Mouse (Mus musculus): ENCODE data around the gene Tbc1d22a.
"Not testable (repeated sequence)": the region's sequence is repeated elsewhere in the genome, so short reads cannot be mapped to it uniquely, and the experiment has no call there.

The Tbc1d22a gene

GRCm38 (mm10) chr15:86203292-86203793, 10.9 kb upstream of the Tbc1d22a start:
- no peak for DNase-seq (ENCODE audit: low spot score in 2 of 2)

- no peak for DNase-seq (ENCODE audit: low spot score in 2 of 2)
Observed at GRCm38 (mm10) chr15:86203942-86204561, 10.2 kb upstream of the Tbc1d22a start.

- DNase-seq (ENCODE audit: low spot score in 2 of 2), result no peak
Observed at GRCm38 (mm10) chr15:86205300-86205699, 9.0 kb upstream of the Tbc1d22a start.

GRCm38 (mm10) chr15:86206385-86206784, 7.9 kb upstream of the Tbc1d22a start:
- no peak for DNase-seq (ENCODE audit: low spot score in 2 of 2)

- DNase-seq (ENCODE audit: low spot score in 2 of 2), result not testable (repeated sequence)
Observed at GRCm38 (mm10) chr15:86212193-86212592, 2.1 kb upstream of the Tbc1d22a start.

- no peak for DNase-seq (ENCODE audit: low spot score in 2 of 2)
Observed at GRCm38 (mm10) chr15:86214549-86215201, 416 bp downstream of the Tbc1d22a start.

GRCm38 (mm10) chr15:86216641-86217040, 2.4 kb downstream of the Tbc1d22a start:
- DNase-seq (ENCODE audit: low spot score in 2 of 2), result not testable (repeated sequence)

GRCm38 (mm10) chr15:86219534-86220228, 5.4 kb downstream of the Tbc1d22a start:
- DNase-seq (ENCODE audit: low spot score in 2 of 2), result no peak

- DNase-seq (ENCODE audit: low spot score in 2 of 2), result no peak
Observed at GRCm38 (mm10) chr15:86220229-86220630, 6.0 kb downstream of the Tbc1d22a start.

- no peak for DNase-seq (ENCODE audit: low spot score in 2 of 2)
Observed at GRCm38 (mm10) chr15:86220715-86221114, 6.5 kb downstream of the Tbc1d22a start.

- no peak for DNase-seq (ENCODE audit: low spot score in 2 of 2)
Observed at GRCm38 (mm10) chr15:86221369-86221768, 7.1 kb downstream of the Tbc1d22a start.

GRCm38 (mm10) chr15:86221901-86222300, 7.6 kb downstream of the Tbc1d22a start:
- DNase-seq (ENCODE audit: low spot score in 2 of 2), result not testable (repeated sequence)

GRCm38 (mm10) chr15:86224972-86225551, 10.8 kb downstream of the Tbc1d22a start:
- DNase-seq (ENCODE audit: low spot score in 2 of 2), result peak in 1 of 2 experiments; percentile 29

- DNase-seq (ENCODE audit: low spot score in 2 of 2), result no peak
Observed at GRCm38 (mm10) chr15:86226221-86226620, 12.0 kb downstream of the Tbc1d22a start.

- no peak for DNase-seq (ENCODE audit: low spot score in 2 of 2)
Observed at GRCm38 (mm10) chr15:86226968-86227367, 12.7 kb downstream of the Tbc1d22a start.

GRCm38 (mm10) chr15:86228186-86228585, 13.9 kb downstream of the Tbc1d22a start:
- DNase-seq (ENCODE audit: low spot score in 2 of 2), result no peak

- no peak for DNase-seq (ENCODE audit: low spot score in 2 of 2)
Observed at GRCm38 (mm10) chr15:86229088-86229487, 14.8 kb downstream of the Tbc1d22a start.

GRCm38 (mm10) chr15:86229623-86230022, 15.4 kb downstream of the Tbc1d22a start:
- DNase-seq (ENCODE audit: low spot score in 2 of 2), result no peak

- DNase-seq (ENCODE audit: low spot score in 2 of 2), result no peak
Observed at GRCm38 (mm10) chr15:86231170-86231569, 16.9 kb downstream of the Tbc1d22a start.

- no peak for DNase-seq (ENCODE audit: low spot score in 2 of 2)
Observed at GRCm38 (mm10) chr15:86231831-86232512, 17.7 kb downstream of the Tbc1d22a start.

GRCm38 (mm10) chr15:86234001-86234400, 19.7 kb downstream of the Tbc1d22a start:
- DNase-seq (ENCODE audit: low spot score in 2 of 2), result no peak

Measured in frontal cortex, postnatal 25 days (tissue).